Mouse (Mus musculus): ENCODE measurements at regions not wholly inside any gene's neighbourhood (a gene's known extent, or its start where the extent isn't known, plus 50 kb on each side); places are given as distances from the start of the nearest gene placed in this dataset.

GRCm38 (mm10) chr4:28523343-28523742 is 289.6 kb upstream of the Epha7 start:
- TF ChIP-seq CTCF (IDR thresholded peaks at IDR 0.05; ENCODE audit: borderline replicate concordance, extremely low read depth, insufficient read depth, insufficient read length) (no peak), POLR2A (IDR thresholded peaks at IDR 0.05; ENCODE audit: borderline replicate concordance, extremely low read depth, insufficient read depth, insufficient read length, poor library complexity, severe bottlenecking) (no peak)

All from brain, embryonic 14.5 days (tissue).